Mouse (Mus musculus): ENCODE results near the gene Fbxo9. TPM values are rescaled to one million over a fixed set of nuclear protein-coding genes. Genes with fewer than 3 reads are reported as not detected.

Fbxo9 gene
- 85.0 and 139 TPM in 2 replicates for polyA plus RNA-seq (2012; rRNA removed; ENCODE audit: low replicate concordance)

DNA sequence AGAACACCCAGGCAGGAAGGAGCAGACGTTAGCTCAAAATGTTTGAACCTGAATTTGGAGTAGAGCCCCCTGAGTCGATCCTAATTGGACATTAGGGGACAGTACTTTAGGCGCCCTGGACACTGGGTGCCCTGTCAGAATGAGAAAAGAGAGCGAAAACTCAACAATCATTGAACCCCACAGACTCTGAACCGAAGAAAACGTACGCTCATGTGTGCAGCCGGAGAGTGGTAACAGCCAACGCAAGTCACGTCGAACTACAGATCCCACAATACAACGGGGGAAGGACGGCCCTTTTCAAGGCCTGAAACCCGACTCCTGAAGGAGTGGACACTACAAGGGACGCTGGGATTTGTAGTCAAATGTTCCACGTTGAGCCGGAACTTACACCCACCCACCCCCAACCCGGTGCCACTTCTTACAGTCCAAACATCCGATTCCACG is at the start of gene Fbxo9, which contains the start of gene Ick:
Fbxo9 (minus strand) TSS at position 270 of the 444 bp plus-strand sequence.
Ick (plus strand) TSS at position 397 of the 444 bp plus-strand sequence.

DNA sequence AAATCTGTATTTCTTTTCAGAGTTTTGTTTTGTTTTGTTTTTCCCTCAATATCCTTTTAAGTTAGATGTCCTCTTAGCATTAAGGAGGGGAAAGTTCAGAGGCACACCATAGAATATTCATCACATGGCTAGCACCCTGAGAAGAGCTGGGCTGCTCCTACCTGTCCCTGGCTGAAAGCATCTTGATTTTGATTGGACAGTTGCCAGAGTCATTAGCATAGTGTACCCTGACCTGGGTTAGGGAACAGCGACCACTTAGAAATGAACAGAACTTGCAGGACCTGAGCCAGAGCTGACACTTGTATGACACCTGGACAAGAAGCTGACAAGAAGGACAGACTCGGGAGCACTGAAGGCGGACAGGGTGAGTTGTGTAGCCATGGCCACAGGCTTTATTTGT is 57.2 kb downstream of the Fbxo9 start, which contains the start of gene Gcm1:
Gcm1 (plus strand) TSS at position 248 of the 400 bp plus-strand sequence.

Other genes with a start within 250 kb of the Fbxo9 start
- gene Elovl5, start 191.7 kb downstream of the Fbxo9 start, polyA plus RNA-seq (2012; rRNA removed; ENCODE audit: low replicate concordance), result 109 and 162 TPM in 2 replicates
- not detected in 2 replicates for gene Gcm1, start 57.1 kb downstream of the Fbxo9 start, polyA plus RNA-seq (2012; rRNA removed; ENCODE audit: low replicate concordance)
- gene Ick, start 127 bp upstream of the Fbxo9 start, polyA plus RNA-seq (2012; rRNA removed; ENCODE audit: low replicate concordance), result 22.2 and 23.1 TPM in 2 replicates
- gene Gsta4, start 73.7 kb upstream of the Fbxo9 start, polyA plus RNA-seq (2012; rRNA removed; ENCODE audit: low replicate concordance), result 26.6 and 33.8 TPM in 2 replicates
- not detected in 2 replicates for gene Gsta1, start 121.6 kb upstream of the Fbxo9 start, polyA plus RNA-seq (2012; rRNA removed; ENCODE audit: low replicate concordance)
- gene Gm3776, start 148.1 kb upstream of the Fbxo9 start, polyA plus RNA-seq (2012; rRNA removed; ENCODE audit: low replicate concordance), result not detected in 2 replicates
- not detected in 2 replicates for gene Gm10639, start 180.9 kb upstream of the Fbxo9 start, polyA plus RNA-seq (2012; rRNA removed; ENCODE audit: low replicate concordance)
- not detected in 2 replicates for gene Omt2a, start 205.7 kb upstream of the Fbxo9 start, polyA plus RNA-seq (2012; rRNA removed; ENCODE audit: low replicate concordance)
- not detected in 2 replicates for gene Omt2b, start 218.5 kb upstream of the Fbxo9 start, polyA plus RNA-seq (2012; rRNA removed; ENCODE audit: low replicate concordance)
- gene Gsta2, start 246.7 kb upstream of the Fbxo9 start, polyA plus RNA-seq (2012; rRNA removed; ENCODE audit: low replicate concordance), result 0.30 TPM in 1 of 2 replicates, not detected in the other